Mouse (Mus musculus): ENCODE data around the gene Fdx1. TPM values are rescaled to one million over a fixed set of nuclear protein-coding genes. Genes with fewer than 3 reads are reported as not detected.

The Fdx1 gene
- polyA plus RNA-seq, 2 experiments, result 39.5 to 77.6 TPM

DNA sequence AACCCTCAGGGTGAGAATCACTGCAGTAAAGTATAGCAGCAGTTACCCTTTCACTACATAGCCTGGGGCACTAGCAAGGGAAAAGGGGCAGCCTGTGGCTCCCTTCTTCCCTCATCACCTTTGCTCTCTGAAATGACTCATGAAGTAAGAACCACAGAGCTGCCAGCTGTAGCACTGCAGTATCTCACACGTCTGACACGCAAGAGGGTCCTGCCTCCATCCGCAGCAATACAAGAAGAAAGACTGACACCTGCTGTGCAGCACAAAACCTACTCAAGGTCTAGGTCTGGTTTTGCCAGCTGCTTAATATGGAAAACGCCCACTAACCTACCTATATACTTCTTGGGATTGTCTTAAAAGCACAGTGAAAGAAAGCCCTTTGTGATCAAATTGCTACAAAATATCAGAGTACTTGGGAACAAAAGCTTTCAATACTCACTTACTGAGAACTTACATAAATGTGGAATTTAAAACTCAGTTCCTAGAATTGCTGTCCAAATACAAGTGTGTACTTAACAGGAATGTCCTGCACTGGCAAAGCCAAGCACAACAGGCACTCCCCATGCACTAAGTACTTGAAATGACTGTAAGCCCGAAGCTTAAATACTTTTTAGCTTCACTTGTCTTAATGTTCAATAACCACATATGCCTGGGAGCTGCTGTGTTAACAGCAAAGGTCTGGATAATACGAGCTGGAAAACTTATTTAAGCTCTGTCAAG is 2.0 kb downstream of the Fdx1 start:
- Histone ChIP-seq H3K4me3 (replicated peaks; ENCODE audit: low read length) (no peak overlapping the region), H3K4me2 (replicated peaks; ENCODE audit: low read depth, low read length, severe bottlenecking) (no peak overlapping the region; the same call in 1 of the 2 replicates), H3K27ac (replicated peaks; ENCODE audit: low read depth, low read length) (no peak overlapping the region), H3K36me3 (ENCODE audit: control insufficient read depth, insufficient read depth, low read length) (0 out of 2 replicates have a peak, but pooled peaks cover 3% of the 10 kb centered on the region), H3K9me3 (ENCODE audit: control insufficient read depth, low read length) (no peaks in the 10 kb centered on the region), H3K4me1 (ENCODE audit: control insufficient read depth, insufficient read depth, low read length) (peaks cover 6% of the 10 kb centered on the region; the same call in 1 of the 2 replicates), H3K9ac (ENCODE audit: low read depth, low read length, severe bottlenecking) (no peak overlapping the region), H3K27me3 (ENCODE audit: control insufficient read depth, insufficient read depth, low read length) (no peaks in the 10 kb centered on the region)
- no peak for TF ChIP-seq POLR2A (IDR thresholded peaks at IDR 0.05; ENCODE audit: borderline replicate concordance, extremely low read depth, insufficient read depth, insufficient read length)
- ATAC-seq (ENCODE audit: low FRiP score, low read depth) (no peak), DNase-seq (ENCODE audit: low spot score) (no peak)
- 55% methylated on average over 6 of the region's 6 CpGs for WGBS

DNA sequence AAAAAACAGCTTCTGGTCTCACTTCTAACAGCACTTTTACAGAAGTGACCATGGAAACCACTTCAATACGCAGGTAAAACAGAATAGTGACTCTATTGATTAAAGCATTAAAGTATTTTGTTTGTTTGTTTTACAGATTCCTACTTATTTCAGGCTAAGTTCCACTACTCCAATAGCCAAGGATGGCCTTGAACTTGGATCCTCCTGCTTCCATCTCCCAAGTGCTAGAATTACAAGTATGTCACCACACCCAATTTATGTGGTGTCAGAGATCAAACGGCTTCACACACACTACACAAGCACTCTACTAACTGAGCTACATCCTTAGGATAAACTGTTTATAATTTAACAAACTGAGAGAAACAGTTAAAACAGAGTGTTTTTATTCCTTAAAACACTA is 3.0 kb downstream of the Fdx1 start:
- Histone ChIP-seq H3K4me3 (replicated peaks; ENCODE audit: low read length) (no peak overlapping the region), H3K4me2 (replicated peaks; ENCODE audit: low read depth, low read length, severe bottlenecking) (no peak overlapping the region), H3K27ac (replicated peaks; ENCODE audit: low read depth, low read length) (no peak overlapping the region), H3K9me3 (ENCODE audit: control insufficient read depth, low read length) (no peaks in the 10 kb centered on the region), H3K27me3 (ENCODE audit: control insufficient read depth, insufficient read depth, low read length) (no peaks in the 10 kb centered on the region), H3K4me1 (ENCODE audit: control insufficient read depth, insufficient read depth, low read length) (peaks cover 6% of the 10 kb centered on the region; the same call in 1 of the 2 replicates), H3K9ac (ENCODE audit: low read depth, low read length, severe bottlenecking) (no peak overlapping the region), H3K36me3 (ENCODE audit: control insufficient read depth, insufficient read depth, low read length) (peaks cover 10% of the 10 kb centered on the region; the same call in 1 of the 2 replicates)
- 78% methylated on average over 2 of the region's 2 CpGs for WGBS
- ATAC-seq (ENCODE audit: low FRiP score, low read depth), result no peak
- no peak for DNase-seq (ENCODE audit: low spot score)
- TF ChIP-seq POLR2A (IDR thresholded peaks at IDR 0.05; ENCODE audit: borderline replicate concordance, extremely low read depth, insufficient read depth, insufficient read length), result no peak

DNA sequence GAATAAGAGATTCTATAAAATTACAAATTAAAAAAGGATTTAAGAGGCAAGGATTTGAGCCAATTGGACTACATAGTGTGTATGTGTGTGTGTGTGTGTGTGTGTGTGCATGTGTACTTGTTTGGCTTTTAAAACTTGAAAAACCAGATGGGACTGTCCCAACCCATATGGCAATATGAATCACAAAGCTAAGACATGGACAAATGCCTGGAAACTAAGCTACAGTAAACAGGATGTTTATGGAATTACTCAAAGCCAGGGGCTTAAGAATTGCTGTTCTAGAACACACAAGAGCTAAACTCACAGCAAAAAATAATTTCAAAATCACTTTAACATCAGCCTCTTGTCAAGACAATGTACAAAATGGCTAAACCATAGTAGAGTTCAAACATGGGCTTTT is 4.4 kb downstream of the Fdx1 start:
- Histone ChIP-seq H3K4me2 (replicated peaks; ENCODE audit: low read depth, low read length, severe bottlenecking) (no peak overlapping the region), H3K27ac (replicated peaks; ENCODE audit: low read depth, low read length) (no peak overlapping the region), H3K4me1 (ENCODE audit: control insufficient read depth, insufficient read depth, low read length) (peaks cover 6% of the 10 kb centered on the region; the same call in 1 of the 2 replicates), H3K9ac (ENCODE audit: low read depth, low read length, severe bottlenecking) (no peak overlapping the region), H3K4me3 (replicated peaks; ENCODE audit: low read length) (no peak overlapping the region), H3K9me3 (ENCODE audit: control insufficient read depth, low read length) (no peaks in the 10 kb centered on the region), H3K27me3 (ENCODE audit: control insufficient read depth, insufficient read depth, low read length) (no peaks in the 10 kb centered on the region), H3K36me3 (ENCODE audit: control insufficient read depth, insufficient read depth, low read length) (peaks cover 18% of the 10 kb centered on the region; the same call in 1 of the 2 replicates)
- DNase-seq (ENCODE audit: low spot score) (no peak), ATAC-seq (ENCODE audit: low FRiP score, low read depth) (no peak)
- no peak for TF ChIP-seq POLR2A (IDR thresholded peaks at IDR 0.05; ENCODE audit: borderline replicate concordance, extremely low read depth, insufficient read depth, insufficient read length)

DNA sequence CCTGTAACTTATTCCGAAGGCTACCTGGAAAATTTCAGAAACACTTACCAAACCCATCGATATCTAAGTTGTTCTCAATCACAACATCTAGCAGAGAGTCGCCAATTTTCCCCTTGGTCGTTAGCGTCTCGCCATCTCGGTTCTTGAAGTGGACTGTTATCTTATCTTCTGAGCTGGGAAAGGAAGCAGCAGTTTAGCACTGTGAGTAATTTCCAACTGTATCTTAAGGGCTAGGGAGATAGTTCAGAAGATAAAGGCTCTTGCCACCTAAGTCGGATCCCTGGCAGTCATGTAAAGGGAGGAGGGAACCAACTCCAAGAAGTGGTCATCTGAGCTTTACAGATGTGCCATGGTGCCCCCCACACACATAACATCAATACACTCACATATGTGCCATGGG is 6.3 kb downstream of the Fdx1 start:
- H3K27ac ChIP-seq (replicated peaks; ENCODE audit: low read depth, low read length), result no peak overlapping the region
- TF ChIP-seq POLR2A (IDR thresholded peaks at IDR 0.05; ENCODE audit: borderline replicate concordance, extremely low read depth, insufficient read depth, insufficient read length), result no peak
- H3K27me3 ChIP-seq (ENCODE audit: control insufficient read depth, insufficient read depth, low read length), result no peaks in the 10 kb centered on the region
- no peak overlapping the region for H3K9ac ChIP-seq (ENCODE audit: low read depth, low read length, severe bottlenecking)
- peaks cover 31% of the 10 kb centered on the region for H3K36me3 ChIP-seq (ENCODE audit: control insufficient read depth, insufficient read depth, low read length)
- no peak overlapping the region for H3K4me3 ChIP-seq (replicated peaks; ENCODE audit: low read length)
- WGBS, result 85% methylated on average over 8 of the region's 8 CpGs
- H3K4me1 ChIP-seq (ENCODE audit: control insufficient read depth, insufficient read depth, low read length), result peaks cover 6% of the 10 kb centered on the region; the same call in 1 of the 2 replicates
- ATAC-seq (ENCODE audit: low FRiP score, low read depth), result no peak
- no peak overlapping the region for H3K4me2 ChIP-seq (replicated peaks; ENCODE audit: low read depth, low read length, severe bottlenecking)
- no peak for DNase-seq (ENCODE audit: low spot score)
- no peaks in the 10 kb centered on the region for H3K9me3 ChIP-seq (ENCODE audit: control insufficient read depth, low read length)

DNA sequence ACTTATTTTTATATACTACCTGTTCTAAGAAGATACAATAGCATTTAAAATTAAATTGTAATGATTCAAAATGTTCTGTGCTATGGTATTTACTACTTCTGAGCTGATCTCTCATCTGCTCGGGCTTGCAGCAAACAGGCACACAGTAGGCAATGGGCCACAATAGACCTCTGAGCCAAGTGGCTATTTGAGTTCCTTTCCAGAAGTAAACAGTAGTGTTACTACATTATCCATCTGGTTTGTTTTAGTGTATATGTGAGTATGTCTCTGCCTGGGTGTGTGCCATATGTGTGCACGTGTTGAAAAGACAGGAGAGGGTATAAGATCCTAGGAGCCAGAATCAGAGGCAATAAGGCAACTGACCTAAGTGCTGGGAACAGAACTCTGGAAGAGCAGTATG is 6.9 kb downstream of the Fdx1 start:
- no peak overlapping the region for H3K4me2 ChIP-seq (replicated peaks; ENCODE audit: low read depth, low read length, severe bottlenecking)
- no peaks in the 10 kb centered on the region for H3K27me3 ChIP-seq (ENCODE audit: control insufficient read depth, insufficient read depth, low read length)
- H3K27ac ChIP-seq (replicated peaks; ENCODE audit: low read depth, low read length), result no peak overlapping the region
- H3K9ac ChIP-seq (ENCODE audit: low read depth, low read length, severe bottlenecking), result no peak overlapping the region
- no peak for TF ChIP-seq POLR2A (IDR thresholded peaks at IDR 0.05; ENCODE audit: borderline replicate concordance, extremely low read depth, insufficient read depth, insufficient read length)
- peaks cover 31% of the 10 kb centered on the region for H3K36me3 ChIP-seq (ENCODE audit: control insufficient read depth, insufficient read depth, low read length)
- ATAC-seq (ENCODE audit: low FRiP score, low read depth) (no peak), DNase-seq (ENCODE audit: low spot score) (no peak)
- no peak overlapping the region for H3K4me3 ChIP-seq (replicated peaks; ENCODE audit: low read length)
- WGBS, result 76% methylated on average over 2 of the region's 2 CpGs
- peaks cover 4% of the 10 kb centered on the region; the same call in 1 of the 2 replicates for H3K4me1 ChIP-seq (ENCODE audit: control insufficient read depth, insufficient read depth, low read length)
- H3K9me3 ChIP-seq (ENCODE audit: control insufficient read depth, low read length), result no peaks in the 10 kb centered on the region

Data from limb, embryonic 14.5 days (tissue).